Mouse (Mus musculus): ENCODE results near the gene Arid3c.

The Arid3c gene

GRCm38 (mm10) chr4:41745021-41745420 is 14.1 kb upstream of the Arid3c start:
- DNase-seq (ENCODE audit: low read depth) = no peak

DNA sequence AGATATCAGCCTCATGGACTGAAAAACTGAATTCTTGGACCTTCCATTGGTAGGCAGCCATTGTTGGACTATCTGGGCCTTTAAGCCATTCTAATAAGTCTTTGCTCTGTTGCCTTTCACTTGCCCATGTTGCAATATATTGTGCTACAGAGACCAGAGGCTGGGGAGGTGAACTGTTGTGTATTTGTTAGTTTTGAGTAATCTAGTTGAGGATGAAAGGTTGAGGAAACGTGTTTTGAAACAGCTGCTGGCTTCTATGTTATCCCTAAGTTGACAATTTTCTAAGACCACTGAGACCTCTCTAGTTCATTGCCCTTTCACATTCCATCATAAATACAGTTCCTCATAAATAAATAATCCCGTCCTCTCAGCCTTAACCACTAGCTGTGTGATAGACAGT is 13.2 kb upstream of the Arid3c start:
- DNase-seq (ENCODE audit: low read depth) = no peak

DNA sequence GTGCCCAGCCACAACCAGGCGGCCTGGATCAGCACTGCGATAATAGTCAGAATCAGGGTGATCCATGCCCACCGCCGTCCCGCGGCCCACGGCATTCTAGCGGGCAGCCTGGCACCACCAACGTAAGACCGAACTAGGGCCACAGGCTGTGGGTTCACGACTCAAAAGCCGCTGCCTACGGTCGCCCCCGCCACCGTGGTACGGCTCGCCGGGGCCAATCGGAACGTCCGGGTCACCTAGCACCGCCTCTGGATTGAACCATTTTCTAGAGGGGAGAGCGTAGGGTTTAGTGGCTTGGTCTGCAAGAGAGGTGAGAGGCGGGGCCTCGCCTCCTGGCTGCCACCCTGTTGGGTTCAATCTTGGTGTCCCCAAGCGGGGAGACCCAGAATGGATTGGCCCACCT is 10.2 kb upstream of the Arid3c start:
- DNase-seq (ENCODE audit: low read depth) = peak; percentile 92

DNA sequence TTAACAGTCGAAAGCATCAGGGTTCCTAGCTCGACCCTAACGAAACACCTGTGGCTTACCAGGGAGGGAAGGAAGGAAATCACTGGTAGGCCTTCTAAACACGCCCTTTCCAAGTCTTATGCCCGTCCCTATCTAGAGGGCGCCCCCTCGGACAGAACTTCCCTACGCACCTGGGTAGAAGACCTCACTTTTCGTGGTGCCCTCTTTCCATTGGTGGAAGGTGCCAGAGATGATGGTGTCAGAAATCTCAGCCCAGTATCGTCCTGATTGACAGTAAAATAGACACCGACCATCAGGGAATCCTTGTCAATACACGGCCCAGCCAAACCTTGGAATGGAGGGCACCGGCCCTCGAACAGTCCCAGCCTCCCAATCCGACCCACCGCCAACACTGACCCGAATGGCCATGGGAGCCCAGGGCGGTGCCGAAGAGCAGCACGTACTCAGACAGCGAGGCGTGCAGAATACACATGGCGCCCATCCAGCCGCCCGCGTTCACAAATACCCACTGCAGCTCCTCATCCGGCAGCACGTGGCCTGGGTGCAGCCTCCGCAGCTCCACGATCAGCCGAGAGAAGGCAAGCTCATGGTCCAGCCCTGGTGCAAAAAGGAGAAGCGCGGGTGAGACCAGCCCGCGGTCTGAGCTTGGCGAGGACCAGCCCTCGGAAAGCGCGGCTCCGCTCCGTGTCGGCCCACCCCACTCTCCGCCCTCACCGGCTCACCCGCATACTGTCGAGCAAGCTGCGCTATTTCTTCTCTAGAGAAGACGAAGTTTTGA is 9.6 kb upstream of the Arid3c start:
- DNase-seq (ENCODE audit: low read depth) = no peak

DNA sequence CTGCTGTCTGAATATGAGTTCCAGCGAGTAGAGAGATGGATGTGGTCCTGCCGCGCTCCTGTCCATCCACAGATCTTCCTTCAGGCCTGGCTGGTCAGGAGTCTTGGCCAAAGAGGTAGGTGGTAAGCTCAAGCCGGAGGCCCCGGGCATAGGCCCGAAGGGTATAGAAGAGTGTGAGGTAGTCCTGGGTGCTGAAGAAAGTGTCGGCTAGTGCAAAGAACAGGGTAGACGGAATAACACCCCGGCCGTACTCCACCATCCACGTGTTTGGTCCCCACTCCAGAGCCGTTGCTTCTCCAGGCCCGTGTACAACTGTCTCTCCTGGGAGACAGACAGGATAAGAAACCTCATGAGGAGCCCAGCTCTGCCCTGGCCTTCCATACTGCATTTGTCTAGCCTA is 8.3 kb upstream of the Arid3c start:
- DNase-seq (ENCODE audit: low read depth) = no peak

- no peak for DNase-seq (ENCODE audit: low read depth)
Measured at GRCm38 (mm10) chr4:41738256-41738603, 7.3 kb upstream of the Arid3c start.

GRCm38 (mm10) chr4:41737602-41738255 is 6.8 kb upstream of the Arid3c start:
- DNase-seq (ENCODE audit: low read depth) = no peak

GRCm38 (mm10) chr4:41726826-41727621 is 3.9 kb downstream of the Arid3c start:
- no peak for DNase-seq (ENCODE audit: low read depth)

GRCm38 (mm10) chr4:41722918-41723351 is 8.0 kb downstream of the Arid3c start, which contains the start of gene Dctn3:
Dctn3 (minus strand) TSS chr4:41723170.
- DNase-seq (ENCODE audit: low read depth) = peak; percentile 87

- DNase-seq (ENCODE audit: low read depth) = no peak
Measured at GRCm38 (mm10) chr4:41716834-41717233, 14.1 kb downstream of the Arid3c start.

DNA sequence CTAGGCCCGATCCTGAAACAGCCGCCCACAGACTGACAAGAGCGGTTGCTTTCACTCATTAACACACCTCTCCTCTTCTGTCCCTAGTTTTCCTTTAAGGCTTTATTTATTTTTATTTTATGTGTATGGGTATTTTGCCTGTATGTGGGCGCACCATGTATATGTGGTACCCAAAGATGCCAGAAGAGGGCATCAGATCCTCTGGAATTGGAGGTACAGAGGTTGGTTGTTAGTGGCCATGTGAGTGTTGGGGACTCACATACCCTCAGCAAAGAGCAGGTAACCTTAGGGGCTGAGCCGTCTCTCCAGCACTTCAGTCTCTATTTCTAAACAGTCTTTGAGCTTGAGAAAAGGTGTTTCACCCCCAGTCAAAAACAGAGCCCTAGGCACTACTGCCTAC is 15.3 kb downstream of the Arid3c start:
- DNase-seq (ENCODE audit: low read depth) = no peak

GRCm38 (mm10) chr4:41715082-41715481 is 15.9 kb downstream of the Arid3c start:
- no peak for DNase-seq (ENCODE audit: low read depth)

DNA sequence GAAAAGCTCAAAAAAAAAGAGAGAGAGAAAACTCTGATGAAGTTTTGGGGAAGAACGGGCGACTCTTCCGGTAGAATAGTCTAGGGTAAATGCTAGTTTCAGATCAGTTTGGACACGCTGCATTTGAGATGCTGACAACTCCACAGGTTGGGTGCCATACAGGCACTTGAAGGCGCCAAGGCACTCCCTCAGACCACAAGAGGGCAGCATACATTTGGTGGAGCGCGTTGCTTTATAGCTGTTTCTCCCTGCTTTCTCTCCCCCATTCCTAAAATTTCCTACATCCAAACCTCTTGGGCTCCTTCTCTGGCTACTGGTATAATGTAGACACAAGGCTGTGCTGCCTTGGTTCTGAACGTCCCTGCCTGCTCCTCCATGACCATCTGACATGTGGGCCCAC is 16.7 kb downstream of the Arid3c start:
- no peak for DNase-seq (ENCODE audit: low read depth)

- DNase-seq (ENCODE audit: low read depth) = no peak
Measured at GRCm38 (mm10) chr4:41713197-41714067, 17.5 kb downstream of the Arid3c start, which contains the start of gene Rpp25l. Rpp25l (minus strand) TSS chr4:41713534.

- DNase-seq (ENCODE audit: low read depth) = no peak
Measured at GRCm38 (mm10) chr4:41712421-41713196, 18.3 kb downstream of the Arid3c start.

DNA sequence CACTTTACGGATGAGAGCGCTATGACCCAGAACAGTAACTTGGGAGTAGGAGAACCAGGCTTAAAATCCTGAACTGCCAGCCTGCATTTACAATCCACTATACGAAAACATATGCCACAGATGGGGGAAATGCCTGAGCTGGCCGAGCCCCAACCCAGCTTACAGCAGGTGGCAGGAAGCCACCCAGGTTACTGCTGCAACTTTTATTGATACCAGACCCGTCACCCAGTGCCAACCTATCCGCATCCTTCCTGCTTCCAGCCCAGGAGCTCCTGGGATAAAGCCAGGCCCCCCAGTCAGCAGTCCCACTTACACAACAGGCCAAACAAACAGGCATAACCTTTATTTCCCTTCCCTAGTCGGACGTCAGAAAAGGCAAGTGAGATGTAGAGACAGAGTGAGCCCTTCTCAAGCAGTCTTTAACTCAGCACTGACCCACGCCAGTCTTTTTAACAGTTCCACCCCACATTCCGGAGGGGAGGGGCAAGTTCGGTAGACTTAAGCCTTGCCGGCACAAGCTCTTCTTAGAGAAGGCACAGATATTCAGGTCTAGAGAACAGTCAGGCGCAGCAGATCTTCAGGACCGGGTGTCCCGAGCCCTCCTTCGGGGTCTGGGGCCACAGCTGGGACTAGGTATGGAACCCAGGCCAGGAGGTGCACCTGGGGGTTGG is 19.1 kb downstream of the Arid3c start:
- no peak for DNase-seq (ENCODE audit: low read depth)

DNA sequence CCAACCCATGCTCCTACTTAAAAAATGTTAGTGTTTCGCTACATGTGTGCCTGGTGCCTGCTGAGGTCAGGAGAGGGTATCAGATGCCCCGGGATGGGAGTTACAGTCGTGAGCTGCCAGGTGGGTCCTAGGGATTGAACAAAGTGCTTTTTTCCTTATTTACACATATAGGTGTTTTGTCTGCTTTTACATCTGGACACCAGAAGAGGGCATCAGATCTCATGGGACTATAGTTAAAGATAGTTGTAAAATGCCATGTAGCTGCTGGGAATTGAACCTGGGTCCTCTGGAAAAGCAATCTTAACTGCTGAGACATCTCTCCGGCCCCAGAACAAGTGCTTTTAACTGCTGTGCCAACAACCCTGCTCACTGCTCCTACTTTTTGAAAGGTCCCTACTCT is 20.7 kb downstream of the Arid3c start:
- DNase-seq (ENCODE audit: low read depth) = no peak

- DNase-seq (ENCODE audit: low read depth) = no peak
Measured at GRCm38 (mm10) chr4:41708192-41708745, 22.7 kb downstream of the Arid3c start.

DNA sequence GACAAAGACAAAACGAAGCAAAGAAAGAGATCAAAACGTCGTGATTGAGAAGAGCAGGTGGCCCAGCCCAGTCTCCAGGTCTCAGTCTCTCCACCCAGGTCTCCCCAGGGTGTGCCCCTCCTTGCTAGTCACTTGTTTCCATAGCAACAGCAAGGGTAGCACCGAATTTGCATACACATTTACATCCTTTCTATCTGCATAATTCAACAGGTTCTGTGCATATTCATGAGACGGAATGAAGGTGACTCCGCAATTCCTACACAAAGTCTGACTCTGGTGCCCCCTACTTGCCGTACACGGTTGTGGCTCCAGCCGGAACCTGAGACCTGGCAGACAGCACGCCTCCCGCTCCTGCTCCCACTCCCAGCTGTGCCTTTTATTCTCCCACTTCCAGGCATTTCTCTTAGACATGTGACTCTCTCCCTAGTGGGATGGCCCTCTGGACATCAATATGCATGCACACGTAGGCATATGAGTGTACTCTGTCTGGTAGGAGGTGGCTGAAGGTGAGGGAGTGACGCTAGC is 23.9 kb downstream of the Arid3c start:
- DNase-seq (ENCODE audit: low read depth) = no peak

Measured in fibroblast of lung, adult 2 months (primary cell).